Mouse (Mus musculus): ENCODE measurements around the gene Cox19. TPM values are rescaled to one million over a fixed set of nuclear protein-coding genes. Genes with fewer than 3 reads are reported as not detected.

Gene Cox19
- total and polyA plus RNA-seq, 3 experiments, result 53.0 to 73.2 TPM; not detected in 1

- H3K27me3 ChIP-seq (ENCODE audit: control insufficient read depth in 1 of 2, insufficient read depth in 2 of 2, low read length in 2 of 2), result no peaks in the 10 kb centered on the region
- H3K27ac ChIP-seq (ENCODE audit: control insufficient read depth, low read depth, low read length), result peak overlapping the region; percentile 22; the same call in 1 of the 2 replicates
- no peaks in the 10 kb centered on the region; a peak in 2 of 4 replicates for H3K36me3 ChIP-seq (ENCODE audit: control insufficient read depth in 1 of 2, insufficient read depth in 2 of 2, low read length in 2 of 2)
- peak; percentile 94 for DNase-seq (ENCODE audit: low read depth, low spot score)
- H3K4me3 ChIP-seq (ENCODE audit: control insufficient read depth in 1 of 2, insufficient read depth in 1 of 2, low read depth in 2 of 2, low read length in 2 of 2), result peak overlapping the region; percentile 68 to 90
- peak overlapping the region; percentile 72 for H3K9ac ChIP-seq (ENCODE audit: control insufficient read depth, low read depth, low read length, poor library complexity, severe bottlenecking)
- H3K9me3 ChIP-seq (replicated peaks; ENCODE audit: insufficient read depth, low read length), result no peaks in the 10 kb centered on the region
- H3K79me2 ChIP-seq (ENCODE audit: control insufficient read depth, insufficient read depth, low read length, poor library complexity), result peaks cover 17% of the 10 kb centered on the region
- H3K4me1 ChIP-seq (ENCODE audit: control insufficient read depth in 1 of 2, insufficient read depth in 2 of 2, low read length in 2 of 2), result peaks cover 0 to 5% of the 10 kb centered on the region in 2 experiments; a peak in 1 of 4 replicates
- TF ChIP-seq MYC (IDR thresholded peaks at IDR 0.05; ENCODE audit: low read depth, low read length) (peak; percentile 78), HCFC1 (IDR thresholded peaks at IDR 0.05; ENCODE audit: low read depth, low read length) (peak; percentile 62), CTCF (IDR thresholded peaks at IDR 0.05 in 2 of 3, conservative IDR thresholded peaks at IDR 0.05 in 1 of 3; ENCODE audit: control insufficient read depth in 1 of 3, insufficient read depth in 1 of 3, low read depth in 2 of 3, low read length in 3 of 3, poor library complexity in 1 of 3, severe bottlenecking in 1 of 3) (peak; percentile 85 to 92 (median 87)), MEF2A (IDR thresholded peaks at IDR 0.05; ENCODE audit: extremely low read depth, insufficient replicate concordance, low read depth, low read length, poor library complexity, severe bottlenecking) (no peak), RAD21 (IDR thresholded peaks at IDR 0.05; ENCODE audit: low read depth, low read length) (peak; percentile 36), MXI1 (IDR thresholded peaks at IDR 0.05; ENCODE audit: low read depth, low read length) (peak; percentile 88), BHLHE40 (IDR thresholded peaks at IDR 0.05; ENCODE audit: borderline replicate concordance, low read depth, low read length) (no peak), MAX (IDR thresholded peaks at IDR 0.05; ENCODE audit: low read length) (peak; percentile 65), SMC3 (IDR thresholded peaks at IDR 0.05; ENCODE audit: low read depth, low read length) (peak; percentile 79), ZC3H11A (IDR thresholded peaks at IDR 0.05; ENCODE audit: low read depth, low read length) (peak; percentile 20; the same call in 1 of the 2 replicates), TBP (IDR thresholded peaks at IDR 0.05; ENCODE audit: low read depth, low read length) (0 out of 2 replicates have a peak, but pooled peaks have one; percentile 33), ZNF384 (IDR thresholded peaks at IDR 0.05; ENCODE audit: low read depth, low read length) (no peak), SIN3A (IDR thresholded peaks at IDR 0.05; ENCODE audit: low read length) (peak; percentile 93), JUND (IDR thresholded peaks at IDR 0.05; ENCODE audit: low read depth, low read length) (no peak), NELFE (IDR thresholded peaks at IDR 0.05; ENCODE audit: low read depth, low read length) (peak; percentile 15; the same call in 1 of the 2 replicates)
Measured at GRCm38 (mm10) chr5:139344021-139344686, 7.1 kb downstream of the Cox19 start.

GRCm38 (mm10) chr5:139338891-139339290 lies 12.3 kb downstream of the Cox19 start:
- Histone ChIP-seq H3K4me1 (ENCODE audit: control insufficient read depth in 1 of 2, insufficient read depth in 2 of 2, low read length in 2 of 2) (0 out of 4 replicates have a peak, but pooled peaks cover 0 to 4% of the 10 kb centered on the region in 2 experiments), H3K79me2 (ENCODE audit: control insufficient read depth, insufficient read depth, low read length, poor library complexity) (peaks cover 8% of the 10 kb centered on the region), H3K4me3 (ENCODE audit: control insufficient read depth in 1 of 2, insufficient read depth in 1 of 2, low read depth in 2 of 2, low read length in 2 of 2) (no peak overlapping the region), H3K9ac (ENCODE audit: control insufficient read depth, low read depth, low read length, poor library complexity, severe bottlenecking) (no peak overlapping the region), H3K36me3 (ENCODE audit: control insufficient read depth in 1 of 2, insufficient read depth in 2 of 2, low read length in 2 of 2) (no peaks in the 10 kb centered on the region; a peak in 2 of 4 replicates), H3K27ac (ENCODE audit: control insufficient read depth, low read depth, low read length) (no peak overlapping the region), H3K27me3 (ENCODE audit: control insufficient read depth in 1 of 2, insufficient read depth in 2 of 2, low read length in 2 of 2) (no peaks in the 10 kb centered on the region), H3K9me3 (replicated peaks; ENCODE audit: insufficient read depth, low read length) (no peaks in the 10 kb centered on the region)
- DNase-seq (ENCODE audit: low read depth, low spot score), result no peak
- TF ChIP-seq BHLHE40 (IDR thresholded peaks at IDR 0.05; ENCODE audit: borderline replicate concordance, low read depth, low read length) (no peak), RAD21 (IDR thresholded peaks at IDR 0.05; ENCODE audit: low read depth, low read length) (no peak), MAX (IDR thresholded peaks at IDR 0.05; ENCODE audit: low read length) (no peak), HCFC1 (IDR thresholded peaks at IDR 0.05; ENCODE audit: low read depth, low read length) (no peak), RCOR1 (IDR thresholded peaks at IDR 0.05; ENCODE audit: low read depth, low read length) (no peak), CTCF (IDR thresholded peaks at IDR 0.05 in 2 of 3, conservative IDR thresholded peaks at IDR 0.05 in 1 of 3; ENCODE audit: control insufficient read depth in 1 of 3, insufficient read depth in 1 of 3, low read depth in 2 of 3, low read length in 3 of 3, poor library complexity in 1 of 3, severe bottlenecking in 1 of 3) (no peak)
